Mouse (Mus musculus): ENCODE data around the gene Dlg2. TPM values are rescaled to one million over a fixed set of nuclear protein-coding genes. Genes with fewer than 3 reads are reported as not detected.

The Dlg2 gene
- polyA plus RNA-seq, 1 experiment from 2014 or later = 5.1 TPM

DNA sequence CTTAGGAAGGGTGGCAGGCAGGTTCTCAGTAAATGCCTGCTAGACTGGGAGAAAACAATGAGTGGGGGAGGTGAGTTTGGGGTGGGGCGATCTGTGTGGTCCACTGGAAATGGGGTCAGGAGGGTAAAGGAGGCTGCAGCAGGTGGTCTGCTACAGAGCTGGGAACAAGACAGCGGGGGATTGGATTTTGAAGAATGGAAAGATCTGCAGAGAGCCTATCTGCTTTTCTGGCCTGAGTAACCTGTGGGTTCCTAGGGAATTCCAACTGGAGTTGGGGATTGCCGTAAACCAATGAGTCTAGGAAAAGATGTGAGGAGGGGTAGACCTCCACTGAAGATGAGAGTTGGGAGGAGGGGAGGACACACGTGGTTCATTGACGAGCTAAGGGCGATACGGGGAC is 92.7 kb downstream of the Dlg2 start:
- Histone ChIP-seq H3K9me3 (ENCODE audit: control insufficient read depth, low read depth, low read length) (no peaks in the 10 kb centered on the region), H3K9ac (replicated peaks; ENCODE audit: low read depth, low read length) (no peak overlapping the region), H3K36me3 (ENCODE audit: control insufficient read depth, insufficient read depth, low read length) (no peaks in the 10 kb centered on the region), H3K27ac (ENCODE audit: low read length) (no peak overlapping the region), H3K4me3 (ENCODE audit: low read depth, low read length) (no peak overlapping the region), H3K27me3 (ENCODE audit: control insufficient read depth, insufficient read depth, low read length) (no peaks in the 10 kb centered on the region), H3K4me2 (replicated peaks; ENCODE audit: low read depth, low read length) (no peak overlapping the region), H3K4me1 (ENCODE audit: control insufficient read depth, insufficient read depth, low read length) (no peaks in the 10 kb centered on the region)
- WGBS = 23% methylated on average over 7 of the region's 7 CpGs
- ATAC-seq (ENCODE audit: insufficient number of reproducible peaks, insufficient read depth, low FRiP score, low read depth) = no peak

DNA sequence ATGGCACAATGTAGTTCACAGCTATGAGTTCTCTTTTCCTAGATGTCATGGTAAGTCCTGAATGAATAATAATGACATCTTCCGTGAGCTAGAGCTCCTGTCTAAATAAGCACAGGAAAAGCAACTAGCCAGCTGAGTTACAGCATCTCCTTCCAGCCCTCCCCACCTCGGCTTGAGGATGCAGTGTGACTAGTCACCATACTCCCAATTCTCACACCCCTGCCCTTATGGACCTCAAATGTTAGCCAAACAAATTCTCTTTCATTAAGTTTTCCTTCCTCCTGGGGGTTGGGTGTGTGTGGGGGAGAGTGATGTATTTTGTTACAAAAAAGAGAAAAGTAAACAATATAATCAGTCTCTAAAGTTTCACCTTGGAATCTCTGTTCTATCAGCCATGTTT is 111.3 kb downstream of the Dlg2 start:
- H3K9me3 ChIP-seq (ENCODE audit: control insufficient read depth, low read depth, low read length) = no peaks in the 10 kb centered on the region
- 17% methylated on average over 2 of the region's 2 CpGs for WGBS
- H3K4me2 ChIP-seq (replicated peaks; ENCODE audit: low read depth, low read length) = no peak overlapping the region
- H3K36me3 ChIP-seq (ENCODE audit: control insufficient read depth, insufficient read depth, low read length) = no peaks in the 10 kb centered on the region
- H3K4me1 ChIP-seq (ENCODE audit: control insufficient read depth, insufficient read depth, low read length) = no peaks in the 10 kb centered on the region
- H3K27me3 ChIP-seq (ENCODE audit: control insufficient read depth, insufficient read depth, low read length) = no peaks in the 10 kb centered on the region
- ATAC-seq (ENCODE audit: insufficient number of reproducible peaks, insufficient read depth, low FRiP score, low read depth) = no peak
- no peak overlapping the region for H3K4me3 ChIP-seq (ENCODE audit: low read depth, low read length)
- H3K9ac ChIP-seq (replicated peaks; ENCODE audit: low read depth, low read length) = no peak overlapping the region
- no peak overlapping the region for H3K27ac ChIP-seq (ENCODE audit: low read length)

DNA sequence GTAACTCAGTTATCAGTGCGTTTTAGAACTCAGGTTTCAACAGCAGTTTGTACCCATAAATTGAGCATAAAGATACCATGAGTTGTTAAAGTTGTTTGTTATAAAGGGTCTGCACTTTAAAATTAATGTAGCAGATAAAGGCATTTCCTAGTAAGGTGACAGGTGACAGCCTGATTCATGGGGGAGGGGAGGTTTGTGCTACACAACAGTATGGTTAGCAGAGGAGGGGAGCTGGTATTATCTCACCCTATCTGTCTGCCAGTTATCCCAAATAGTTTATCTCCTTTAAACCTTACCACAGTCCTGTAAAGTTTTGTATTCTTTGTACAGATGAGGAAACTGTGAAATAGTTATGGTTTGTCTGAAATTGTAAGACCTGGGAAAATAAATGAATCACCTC is 111.8 kb downstream of the Dlg2 start:
- Histone ChIP-seq H3K9ac (replicated peaks; ENCODE audit: low read depth, low read length) (no peak overlapping the region), H3K36me3 (ENCODE audit: control insufficient read depth, insufficient read depth, low read length) (no peaks in the 10 kb centered on the region), H3K27ac (ENCODE audit: low read length) (no peak overlapping the region), H3K27me3 (ENCODE audit: control insufficient read depth, insufficient read depth, low read length) (no peaks in the 10 kb centered on the region), H3K4me1 (ENCODE audit: control insufficient read depth, insufficient read depth, low read length) (no peaks in the 10 kb centered on the region), H3K4me2 (replicated peaks; ENCODE audit: low read depth, low read length) (no peak overlapping the region), H3K9me3 (ENCODE audit: control insufficient read depth, low read depth, low read length) (no peaks in the 10 kb centered on the region), H3K4me3 (ENCODE audit: low read depth, low read length) (no peak overlapping the region)
- no peak for ATAC-seq (ENCODE audit: insufficient number of reproducible peaks, insufficient read depth, low FRiP score, low read depth)
- 69% methylated on average over 1 of the region's 1 CpGs for WGBS

DNA sequence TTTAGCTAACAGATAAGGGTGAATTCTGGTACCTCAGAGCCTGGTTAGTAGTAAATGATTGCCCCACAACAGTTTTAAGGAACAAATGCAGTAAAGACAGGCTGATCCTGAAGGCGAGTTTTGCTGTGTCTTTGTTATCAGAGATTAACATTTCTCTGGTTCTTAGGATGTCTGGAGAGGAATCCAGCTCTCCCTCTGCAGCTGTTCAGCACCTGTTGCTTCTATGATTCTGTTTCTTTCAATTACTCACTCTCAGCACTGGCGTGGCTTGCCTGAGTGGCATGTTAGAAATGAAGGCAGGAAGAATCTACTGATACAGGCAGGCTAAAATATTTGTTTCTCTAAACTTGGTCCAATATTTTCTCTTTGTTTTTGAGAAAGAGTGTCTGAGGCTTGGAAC is 133.3 kb downstream of the Dlg2 start:
- no peak overlapping the region for H3K4me2 ChIP-seq (replicated peaks; ENCODE audit: low read depth, low read length)
- no peak overlapping the region for H3K4me3 ChIP-seq (ENCODE audit: low read depth, low read length)
- no peaks in the 10 kb centered on the region for H3K27me3 ChIP-seq (ENCODE audit: control insufficient read depth, insufficient read depth, low read length)
- no peaks in the 10 kb centered on the region for H3K9me3 ChIP-seq (ENCODE audit: control insufficient read depth, low read depth, low read length)
- no peak overlapping the region for H3K27ac ChIP-seq (ENCODE audit: low read length)
- no peak for ATAC-seq (ENCODE audit: insufficient number of reproducible peaks, insufficient read depth, low FRiP score, low read depth)
- H3K36me3 ChIP-seq (ENCODE audit: control insufficient read depth, insufficient read depth, low read length) = no peaks in the 10 kb centered on the region
- WGBS = 44% methylated on average over 2 of the region's 2 CpGs
- no peaks in the 10 kb centered on the region for H3K4me1 ChIP-seq (ENCODE audit: control insufficient read depth, insufficient read depth, low read length)
- no peak overlapping the region for H3K9ac ChIP-seq (replicated peaks; ENCODE audit: low read depth, low read length)

DNA sequence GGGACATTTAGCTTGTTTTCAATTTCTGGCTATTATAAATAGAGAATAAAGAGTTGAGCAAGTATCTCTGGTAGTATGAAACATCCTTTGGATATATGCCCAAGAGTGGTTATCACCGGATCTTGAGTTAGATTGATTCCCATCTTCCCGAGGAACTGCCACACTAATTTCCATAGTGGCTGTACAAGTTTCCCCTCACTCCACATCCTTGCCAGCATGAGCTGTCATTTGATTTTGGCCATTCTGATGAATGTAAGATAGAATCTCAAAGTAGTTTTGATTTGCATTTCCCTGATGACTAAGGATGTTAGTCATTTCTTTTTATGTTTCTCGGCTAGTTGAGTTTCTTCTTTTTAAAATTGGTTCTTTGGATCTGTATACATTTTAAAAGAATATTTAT is 154.1 kb downstream of the Dlg2 start:
- WGBS = 85% methylated on average over 3 of the region's 3 CpGs
- no peak for ATAC-seq (ENCODE audit: insufficient number of reproducible peaks, insufficient read depth, low FRiP score, low read depth)
- Histone ChIP-seq H3K27me3 (ENCODE audit: control insufficient read depth, insufficient read depth, low read length) (no peaks in the 10 kb centered on the region), H3K27ac (ENCODE audit: low read length) (no peak overlapping the region), H3K9me3 (ENCODE audit: control insufficient read depth, low read depth, low read length) (no peaks in the 10 kb centered on the region), H3K9ac (replicated peaks; ENCODE audit: low read depth, low read length) (no peak overlapping the region), H3K4me3 (ENCODE audit: low read depth, low read length) (no peak overlapping the region), H3K4me2 (replicated peaks; ENCODE audit: low read depth, low read length) (no peak overlapping the region), H3K36me3 (ENCODE audit: control insufficient read depth, insufficient read depth, low read length) (no peaks in the 10 kb centered on the region), H3K4me1 (ENCODE audit: control insufficient read depth, insufficient read depth, low read length) (no peaks in the 10 kb centered on the region)

DNA sequence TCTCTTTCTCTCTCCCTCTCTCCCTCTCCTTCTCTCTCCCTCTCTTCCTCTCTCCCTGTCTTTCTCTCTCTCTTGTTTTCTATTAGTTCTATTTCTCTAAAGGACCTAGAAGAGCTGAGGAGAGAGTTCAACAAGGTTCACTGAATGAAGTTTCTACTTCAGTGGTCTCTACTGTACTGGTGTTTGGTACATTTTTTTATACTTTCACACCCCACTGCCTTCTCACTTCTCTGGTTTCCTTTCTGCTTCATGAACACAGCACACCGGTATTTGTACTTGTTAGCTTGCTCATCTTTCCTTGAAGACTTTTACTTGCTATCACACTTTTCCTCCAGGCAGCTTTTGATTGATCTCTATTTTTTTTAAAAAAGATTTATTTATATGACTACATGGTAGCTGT is 173.0 kb downstream of the Dlg2 start:
- Histone ChIP-seq H3K4me1 (ENCODE audit: control insufficient read depth, insufficient read depth, low read length) (no peaks in the 10 kb centered on the region), H3K4me2 (replicated peaks; ENCODE audit: low read depth, low read length) (no peak overlapping the region), H3K4me3 (ENCODE audit: low read depth, low read length) (no peak overlapping the region), H3K27me3 (ENCODE audit: control insufficient read depth, insufficient read depth, low read length) (no peaks in the 10 kb centered on the region), H3K36me3 (ENCODE audit: control insufficient read depth, insufficient read depth, low read length) (no peaks in the 10 kb centered on the region), H3K9me3 (ENCODE audit: control insufficient read depth, low read depth, low read length) (no peaks in the 10 kb centered on the region), H3K27ac (ENCODE audit: low read length) (no peak overlapping the region), H3K9ac (replicated peaks; ENCODE audit: low read depth, low read length) (no peak overlapping the region)
- ATAC-seq (ENCODE audit: insufficient number of reproducible peaks, insufficient read depth, low FRiP score, low read depth) = no peak
- 85% methylated on average over 1 of the region's 1 CpGs for WGBS

DNA sequence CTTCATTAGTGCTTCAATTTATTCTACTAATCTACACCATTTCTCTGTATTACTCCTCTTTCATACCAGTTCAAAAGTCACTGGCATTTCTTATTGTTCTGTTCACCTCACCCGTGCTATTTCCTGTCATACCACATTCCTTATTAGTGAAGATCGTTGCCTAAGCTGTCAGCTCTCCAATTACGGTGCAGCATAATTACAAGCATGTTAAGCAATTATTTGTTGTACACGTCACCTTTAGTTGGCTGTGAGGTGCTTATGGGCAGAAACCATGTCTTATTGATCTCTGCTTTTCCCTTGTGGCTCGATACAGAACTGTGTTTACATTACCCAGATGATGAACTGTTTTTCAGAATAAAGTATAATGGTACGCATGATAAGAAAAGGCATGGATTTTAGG is 174.7 kb downstream of the Dlg2 start:
- WGBS = 52% methylated on average over 6 of the region's 6 CpGs

DNA sequence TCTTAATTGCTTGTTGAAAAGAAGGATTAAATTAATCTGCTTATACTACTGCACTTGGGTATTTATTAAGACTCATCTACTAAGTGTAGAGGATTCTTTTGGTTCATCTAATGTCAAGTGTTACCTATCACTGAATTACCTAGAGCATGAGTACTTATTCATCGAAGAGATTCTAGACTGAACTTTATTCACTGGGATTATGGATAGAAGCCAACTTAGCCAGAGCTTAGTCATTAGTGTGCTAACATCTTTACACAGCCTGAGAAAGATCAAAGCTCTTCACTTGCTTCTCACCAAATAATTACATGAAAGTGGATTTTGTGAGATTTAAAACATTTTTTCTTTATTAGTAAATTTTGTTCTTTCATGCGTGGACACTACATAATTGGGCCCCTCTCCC is 175.1 kb downstream of the Dlg2 start:
- no peak overlapping the region for H3K4me3 ChIP-seq (ENCODE audit: low read depth, low read length)
- H3K9me3 ChIP-seq (ENCODE audit: control insufficient read depth, low read depth, low read length) = no peaks in the 10 kb centered on the region
- H3K4me1 ChIP-seq (ENCODE audit: control insufficient read depth, insufficient read depth, low read length) = no peaks in the 10 kb centered on the region
- H3K9ac ChIP-seq (replicated peaks; ENCODE audit: low read depth, low read length) = no peak overlapping the region
- no peak overlapping the region for H3K4me2 ChIP-seq (replicated peaks; ENCODE audit: low read depth, low read length)
- no peak for ATAC-seq (ENCODE audit: insufficient number of reproducible peaks, insufficient read depth, low FRiP score, low read depth)
- H3K36me3 ChIP-seq (ENCODE audit: control insufficient read depth, insufficient read depth, low read length) = no peaks in the 10 kb centered on the region
- no peak overlapping the region for H3K27ac ChIP-seq (ENCODE audit: low read length)
- WGBS = 87% methylated on average over 2 of the region's 2 CpGs
- no peaks in the 10 kb centered on the region for H3K27me3 ChIP-seq (ENCODE audit: control insufficient read depth, insufficient read depth, low read length)

More for the DNA sequence above, 174.7 kb downstream of the Dlg2 start:
- H3K4me1 ChIP-seq (ENCODE audit: control insufficient read depth, insufficient read depth, low read length) = no peaks in the 10 kb centered on the region
- no peak overlapping the region for H3K27ac ChIP-seq (ENCODE audit: low read length)
- no peak overlapping the region for H3K9ac ChIP-seq (replicated peaks; ENCODE audit: low read depth, low read length)
- no peak overlapping the region for H3K4me3 ChIP-seq (ENCODE audit: low read depth, low read length)
- no peaks in the 10 kb centered on the region for H3K27me3 ChIP-seq (ENCODE audit: control insufficient read depth, insufficient read depth, low read length)
- no peaks in the 10 kb centered on the region for H3K9me3 ChIP-seq (ENCODE audit: control insufficient read depth, low read depth, low read length)
- no peak overlapping the region for H3K4me2 ChIP-seq (replicated peaks; ENCODE audit: low read depth, low read length)
- ATAC-seq (ENCODE audit: insufficient number of reproducible peaks, insufficient read depth, low FRiP score, low read depth) = no peak
- H3K36me3 ChIP-seq (ENCODE audit: control insufficient read depth, insufficient read depth, low read length) = no peaks in the 10 kb centered on the region

DNA sequence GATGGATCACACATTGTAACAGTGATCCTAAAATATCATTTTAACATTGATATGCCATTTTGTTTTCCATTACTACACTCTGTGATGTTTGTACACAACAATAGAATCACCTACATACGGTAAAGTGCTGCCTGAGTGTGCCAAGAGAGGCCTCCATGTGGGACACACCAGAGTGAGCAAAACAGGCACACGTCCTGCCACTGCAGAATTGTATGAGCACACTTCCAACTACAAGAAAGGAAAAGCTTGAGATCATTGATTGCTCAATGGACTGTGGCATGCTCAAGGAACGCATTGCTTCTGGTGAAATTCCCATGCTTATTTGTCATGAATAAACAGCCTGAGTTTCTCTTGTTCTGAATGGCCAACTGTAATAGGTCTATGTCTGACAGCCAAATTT is 182.1 kb downstream of the Dlg2 start:
- 78% methylated on average over 3 of the region's 3 CpGs for WGBS

More for the DNA sequence above, 182.1 kb downstream of the Dlg2 start:
- Histone ChIP-seq H3K4me3 (ENCODE audit: low read depth, low read length) (no peak overlapping the region), H3K9ac (replicated peaks; ENCODE audit: low read depth, low read length) (no peak overlapping the region), H3K27me3 (ENCODE audit: control insufficient read depth, insufficient read depth, low read length) (no peaks in the 10 kb centered on the region), H3K4me1 (ENCODE audit: control insufficient read depth, insufficient read depth, low read length) (no peaks in the 10 kb centered on the region), H3K4me2 (replicated peaks; ENCODE audit: low read depth, low read length) (no peak overlapping the region), H3K36me3 (ENCODE audit: control insufficient read depth, insufficient read depth, low read length) (no peaks in the 10 kb centered on the region), H3K27ac (ENCODE audit: low read length) (no peak overlapping the region), H3K9me3 (ENCODE audit: control insufficient read depth, low read depth, low read length) (no peaks in the 10 kb centered on the region)
- no peak for ATAC-seq (ENCODE audit: insufficient number of reproducible peaks, insufficient read depth, low FRiP score, low read depth)
